Mouse (Mus musculus) left cerebral cortex, adult 11 months (tissue): ENCODE data around the gene Nrcam.

ENCODE experiments used
- DNase-seq: peaks from one replicate; pipeline ENCODE4 v3.0.0; 2022; ENCODE audit warnings: low spot score

The Nrcam gene

DNA sequence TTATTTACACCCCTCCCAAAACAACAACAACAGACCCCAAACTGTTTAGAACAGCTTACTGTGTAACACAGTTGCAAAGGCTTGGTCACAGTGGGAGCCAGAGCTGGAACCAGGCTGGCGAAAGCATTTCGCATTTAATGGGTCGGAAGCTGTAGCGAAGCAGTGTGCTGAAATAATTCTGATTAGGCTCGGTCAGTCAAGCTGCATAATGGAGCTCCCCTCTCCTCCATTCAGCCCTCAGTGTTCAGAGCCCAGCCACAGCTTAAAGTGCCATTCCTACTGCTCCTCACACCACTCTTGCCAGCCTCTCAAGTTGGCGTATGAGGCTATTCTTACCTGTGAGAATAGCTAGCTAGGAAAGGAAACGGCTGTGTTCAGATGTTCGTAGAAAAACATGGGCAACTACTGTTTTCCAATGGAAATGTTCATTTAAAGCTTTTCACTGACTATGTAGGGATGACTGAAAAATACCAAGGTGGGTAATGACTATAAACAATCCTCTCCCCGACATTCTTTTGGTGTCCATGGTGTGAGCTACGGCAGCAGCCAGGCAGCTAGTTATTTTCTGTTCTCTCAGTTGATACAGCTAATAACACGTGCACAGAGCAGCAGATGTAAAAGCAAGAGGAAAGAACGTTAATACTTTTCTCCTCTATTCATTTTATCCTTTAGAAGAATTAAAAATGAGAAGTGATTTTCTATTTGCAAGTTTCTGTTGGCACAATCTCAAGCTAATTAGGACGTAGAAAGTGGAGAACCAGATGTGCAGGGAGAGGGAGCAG lies 108.6 kb downstream of the Nrcam start:
- no peak for DNase-seq

DNA sequence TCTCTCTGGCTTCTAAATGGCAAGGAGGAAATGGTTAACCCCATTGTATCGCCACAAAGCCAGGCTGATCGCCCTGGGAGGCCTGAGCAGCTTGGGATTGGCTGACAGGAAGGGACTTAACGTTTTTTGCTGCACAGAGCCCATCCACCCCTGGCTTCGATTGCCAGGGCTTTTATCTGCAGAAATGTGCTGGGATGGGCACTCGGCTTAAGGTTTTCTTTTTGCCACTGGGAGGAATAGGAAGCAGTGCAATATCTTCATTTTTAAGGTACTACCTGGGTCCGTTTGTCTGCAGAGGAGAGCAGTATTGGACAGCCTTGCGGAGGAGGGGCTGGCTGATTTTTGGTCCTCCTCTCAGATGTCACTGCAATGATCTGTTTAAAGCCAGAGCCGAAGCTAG lies 110.2 kb downstream of the Nrcam start:
- no peak for DNase-seq

DNA sequence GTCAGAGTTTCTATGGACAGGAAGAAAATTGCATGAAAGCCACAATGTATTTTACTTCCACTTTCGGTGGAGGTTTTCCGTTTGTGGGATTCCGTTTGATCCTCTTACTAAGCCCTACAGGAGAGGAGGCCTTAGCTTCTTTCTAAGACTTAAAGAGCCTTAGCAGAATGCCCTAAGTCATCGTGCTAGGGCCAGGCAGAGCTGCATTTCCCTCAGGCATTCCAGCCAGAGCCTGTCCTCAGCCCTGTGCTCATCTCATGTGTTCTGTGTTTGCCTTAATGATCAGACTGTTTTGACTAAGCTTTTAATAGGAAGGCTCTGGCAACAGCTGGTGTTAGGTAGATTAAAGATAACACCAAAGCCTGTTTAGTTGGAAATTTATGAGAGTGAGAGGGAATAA lies 111.5 kb downstream of the Nrcam start:
- no peak for DNase-seq

DNA sequence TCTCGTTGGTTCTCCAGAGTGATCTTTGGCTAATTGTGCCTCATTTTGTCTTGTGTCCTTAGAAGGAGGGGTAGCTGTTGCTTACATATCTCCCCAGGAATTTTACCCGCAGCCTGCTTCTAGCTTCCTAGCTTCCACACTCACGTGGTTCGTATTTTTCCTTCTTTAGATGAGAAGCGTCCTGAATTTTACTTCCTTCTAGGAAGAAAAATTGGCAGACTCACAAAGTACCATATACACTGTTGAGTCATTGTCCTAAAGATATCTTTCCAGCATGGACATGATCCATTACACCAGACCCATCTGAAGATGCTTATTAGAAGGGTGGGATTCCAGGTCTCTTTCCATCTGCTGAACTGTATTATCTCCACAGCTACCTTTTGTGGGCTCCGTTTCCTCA lies 122.2 kb downstream of the Nrcam start:
- DNase-seq, result no peak

DNA sequence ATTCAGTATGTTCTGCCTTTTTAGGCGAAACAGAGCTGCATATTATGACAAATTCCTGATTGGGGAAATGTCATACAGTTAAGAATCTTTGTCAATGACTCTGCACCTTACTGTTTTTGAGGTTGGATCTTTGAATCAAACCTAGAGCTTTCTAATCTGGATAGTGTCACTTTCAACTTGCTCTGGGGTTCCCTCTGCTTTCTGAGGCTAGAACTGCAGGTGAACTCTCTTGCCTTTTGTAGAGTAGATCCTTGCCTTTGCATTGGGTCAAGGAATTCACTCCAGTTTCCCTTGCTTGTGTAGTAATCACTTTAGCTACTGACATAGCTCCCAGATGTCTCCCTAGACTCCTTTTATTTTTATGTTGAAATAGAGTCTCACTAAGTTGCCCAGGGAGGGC lies 123.1 kb downstream of the Nrcam start:
- no peak for DNase-seq

DNA sequence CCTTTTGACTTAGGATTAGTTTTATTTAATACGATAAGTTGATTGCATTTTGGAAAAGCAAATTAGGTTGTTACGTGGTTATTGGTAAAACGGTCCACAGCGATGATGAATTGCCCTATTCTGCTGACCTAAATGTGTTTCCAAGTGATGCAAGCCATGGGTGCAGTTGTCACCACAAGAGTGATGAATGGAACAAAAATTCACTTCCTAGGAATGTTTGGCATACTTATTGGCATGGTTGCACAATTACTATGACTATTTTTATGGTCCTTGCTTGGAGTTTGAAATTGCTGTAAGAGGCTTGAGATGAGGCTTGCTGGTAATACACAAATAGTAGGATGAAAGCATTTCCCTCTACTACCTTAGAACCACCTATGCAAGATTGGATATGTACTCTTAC lies 125.1 kb downstream of the Nrcam start:
- no peak for DNase-seq

DNA sequence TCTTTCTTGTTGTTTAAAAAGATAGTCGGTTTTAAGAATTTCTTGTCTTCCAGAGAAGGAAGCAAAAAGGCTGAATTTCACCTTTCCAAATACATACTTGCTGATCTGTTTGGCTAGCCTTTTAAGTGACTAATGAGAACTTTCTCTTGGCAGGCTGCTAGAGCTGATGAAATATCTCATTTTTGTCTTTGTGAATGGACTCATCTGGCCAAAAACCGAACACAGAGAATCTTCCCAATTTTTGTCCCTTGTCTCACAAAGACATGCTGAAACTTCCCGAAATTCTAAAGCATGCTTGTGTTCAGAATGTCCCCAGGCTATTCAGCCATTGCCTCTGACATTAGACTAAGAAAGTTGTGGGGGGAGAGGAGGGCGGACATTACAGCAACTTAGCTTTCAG lies 129.3 kb downstream of the Nrcam start:
- DNase-seq, result no peak

DNA sequence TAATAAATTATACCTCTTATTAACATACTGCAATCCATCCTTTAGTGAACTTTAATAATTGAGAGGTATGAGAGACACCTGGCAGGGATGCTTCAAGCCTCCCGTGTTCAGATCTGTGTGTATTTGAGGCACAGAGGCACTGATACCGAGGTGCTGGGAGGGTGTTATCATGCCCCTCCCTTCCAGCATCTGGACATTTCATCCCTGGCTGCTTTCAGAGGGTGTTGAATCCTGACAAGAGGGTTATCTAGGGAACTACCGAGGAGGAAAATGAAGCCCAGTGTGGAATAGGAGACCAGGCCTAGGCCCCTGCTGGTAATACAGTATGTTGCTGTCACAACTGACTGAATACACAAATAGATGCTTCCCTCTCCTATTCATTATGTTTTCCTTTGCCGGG lies 133.8 kb downstream of the Nrcam start:
- no peak for DNase-seq

DNA sequence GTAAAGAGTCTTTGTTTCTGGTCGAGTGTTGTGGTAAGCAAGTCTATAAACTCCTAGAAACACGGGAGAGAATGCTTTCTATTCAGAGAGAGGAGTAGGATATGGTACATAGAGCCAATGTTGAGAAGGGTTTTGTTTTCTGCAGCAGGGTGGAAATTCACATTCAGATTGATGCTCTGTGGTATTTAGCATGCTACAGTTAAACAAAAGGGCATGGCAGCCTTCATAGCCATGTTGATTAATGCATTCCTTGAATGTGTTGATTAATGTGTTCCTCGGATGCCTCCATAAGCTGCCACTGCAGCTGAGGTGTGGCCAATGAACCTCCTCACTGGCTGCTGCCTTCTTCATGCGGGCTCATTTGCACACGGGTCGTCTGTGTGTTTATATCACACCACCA lies 134.3 kb downstream of the Nrcam start:
- no peak for DNase-seq

DNA sequence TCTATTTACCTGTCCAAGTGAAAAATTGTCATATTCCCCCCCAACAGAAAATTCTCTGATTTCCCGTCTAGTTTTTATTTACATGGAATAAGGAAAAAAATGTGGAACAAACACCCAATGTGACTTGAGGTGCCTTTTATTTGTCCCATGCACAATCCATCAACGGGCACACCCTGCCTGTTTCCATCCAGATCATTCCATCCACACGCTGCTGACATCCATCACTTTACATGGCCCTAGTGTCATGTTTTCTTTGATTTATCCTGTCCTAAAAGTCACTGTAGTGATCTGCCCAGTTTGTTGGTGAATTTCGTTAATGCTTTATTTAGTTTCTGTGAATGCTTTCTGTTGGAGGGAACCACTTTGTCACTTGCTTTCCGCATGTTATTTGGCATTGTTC lies 142.4 kb downstream of the Nrcam start:
- DNase-seq, result no peak

DNA sequence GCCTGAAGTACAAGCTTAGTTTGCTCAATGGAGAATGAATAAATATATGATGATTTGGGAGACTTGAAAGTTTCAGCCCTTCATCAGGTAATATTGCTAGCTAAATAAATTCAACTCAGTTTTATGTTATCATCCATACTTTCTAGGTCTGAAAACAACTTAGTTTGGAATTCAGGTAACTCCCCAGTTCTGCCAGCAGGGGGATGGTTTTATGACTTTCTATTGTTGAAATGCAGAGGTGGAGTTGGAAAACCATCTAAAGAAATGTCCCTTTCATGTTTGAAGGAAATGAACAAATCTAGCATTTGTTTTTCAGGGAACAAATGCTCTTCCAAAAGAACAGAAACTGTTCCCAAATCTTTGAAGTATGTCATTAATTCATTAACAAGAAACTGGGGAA lies 146.7 kb downstream of the Nrcam start:
- no peak for DNase-seq

DNA sequence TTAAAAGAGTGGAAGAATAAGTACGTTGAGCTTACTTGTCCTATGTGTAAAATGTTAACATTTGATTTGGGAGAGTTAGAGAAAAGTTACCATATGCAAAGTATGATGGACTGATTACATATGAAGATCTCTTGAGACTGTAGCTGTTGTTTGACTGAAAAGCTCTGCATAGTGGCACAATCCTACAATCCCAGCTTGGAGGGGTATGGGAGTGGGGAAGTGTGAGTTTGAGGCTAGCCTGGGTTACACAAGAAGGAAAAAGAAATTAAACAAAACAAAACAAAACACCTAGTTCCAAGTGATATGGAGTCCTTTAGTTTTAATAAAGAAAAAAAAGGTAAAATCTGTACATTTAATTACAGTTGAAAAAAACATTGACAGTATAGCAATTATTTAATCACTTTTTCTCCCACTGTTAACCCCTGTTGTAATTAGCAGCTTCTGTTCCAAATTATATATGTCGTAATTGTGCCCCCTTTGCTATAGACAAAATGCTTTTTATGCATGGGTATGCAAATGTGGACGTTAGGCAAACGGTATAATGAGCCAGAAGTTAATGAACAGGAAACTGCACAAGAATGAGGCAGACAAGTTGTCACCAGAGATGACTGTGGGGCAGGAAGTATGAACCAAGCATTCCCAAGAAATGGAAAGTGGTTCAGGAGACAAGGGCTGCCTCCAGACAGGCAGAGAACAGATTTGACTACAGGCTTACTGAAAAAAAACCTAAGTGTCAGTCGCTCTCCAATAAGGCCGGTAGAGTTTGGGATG lies 150.8 kb downstream of the Nrcam start:
- DNase-seq, result no peak

DNA sequence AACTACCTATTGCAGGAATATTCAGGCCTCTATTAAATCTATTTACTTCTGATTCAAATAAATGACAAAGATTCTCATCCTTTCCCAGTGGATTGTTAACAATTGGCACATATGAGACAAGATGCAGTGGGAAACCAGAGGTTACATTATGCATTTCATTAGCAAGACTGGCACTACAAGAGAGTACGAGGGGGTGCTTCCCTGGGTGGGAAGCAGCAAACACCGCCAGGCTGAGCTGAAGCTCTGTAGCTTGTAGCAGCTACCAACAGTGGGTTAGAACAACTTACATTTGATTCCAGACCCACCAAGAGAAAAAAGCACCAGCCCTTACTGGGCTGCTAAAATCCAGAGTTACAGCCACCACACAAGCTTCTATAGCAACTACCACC lies 151.3 kb downstream of the Nrcam start:
- DNase-seq, result no peak

DNA sequence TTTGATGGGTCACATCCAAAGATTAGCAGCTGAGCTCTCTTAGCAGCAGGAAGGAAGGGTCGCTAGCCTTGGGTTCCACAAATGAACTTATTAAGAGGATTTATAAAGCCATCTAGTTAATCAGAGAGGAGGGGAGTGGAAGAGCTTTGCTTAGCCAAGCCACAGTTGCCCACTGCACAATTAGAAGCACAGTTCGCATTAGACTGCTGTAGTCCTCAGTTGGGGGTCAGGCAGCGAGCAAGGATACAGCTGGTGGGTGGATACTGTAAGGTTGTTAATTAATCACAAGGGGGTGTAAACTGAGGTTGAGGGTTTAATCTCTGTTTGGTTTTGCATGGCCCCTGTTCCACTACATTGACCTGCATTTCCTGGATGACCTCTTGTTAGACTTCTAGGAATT lies 152.7 kb downstream of the Nrcam start:
- no peak for DNase-seq

DNA sequence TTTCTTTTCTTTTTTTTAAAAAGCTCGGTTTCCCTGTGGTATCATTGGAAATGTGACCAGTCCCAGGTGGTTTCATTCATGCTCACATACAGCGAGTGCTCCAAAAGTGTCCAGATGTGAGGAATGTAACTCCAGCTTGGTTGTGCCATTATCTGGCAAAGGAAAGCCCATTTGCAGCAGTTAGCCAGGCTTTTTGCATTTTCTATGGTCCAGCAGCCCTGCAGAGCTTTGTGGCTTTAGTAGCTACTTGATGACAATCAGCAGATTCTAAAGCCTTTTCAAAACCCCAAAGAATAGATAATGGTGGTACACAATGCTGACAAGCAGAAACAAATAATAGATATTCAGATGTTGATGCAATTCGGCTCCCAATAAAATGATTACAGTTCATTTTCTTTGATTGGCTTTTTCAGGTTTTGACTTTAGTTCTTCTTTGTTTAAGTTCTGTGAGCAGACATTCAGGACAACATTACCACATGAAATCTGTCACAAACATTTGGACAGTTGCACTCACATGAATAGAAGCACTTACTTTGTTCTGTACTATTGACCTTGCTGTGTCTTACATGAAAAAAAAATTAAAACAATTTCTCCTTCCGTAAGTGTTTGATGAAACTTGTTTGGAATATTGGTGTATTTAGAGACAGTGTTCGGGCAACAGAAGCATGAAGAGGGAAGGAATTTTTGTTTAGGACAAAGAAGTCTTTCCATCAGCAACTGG lies 164.2 kb downstream of the Nrcam start:
- no peak for DNase-seq

DNA sequence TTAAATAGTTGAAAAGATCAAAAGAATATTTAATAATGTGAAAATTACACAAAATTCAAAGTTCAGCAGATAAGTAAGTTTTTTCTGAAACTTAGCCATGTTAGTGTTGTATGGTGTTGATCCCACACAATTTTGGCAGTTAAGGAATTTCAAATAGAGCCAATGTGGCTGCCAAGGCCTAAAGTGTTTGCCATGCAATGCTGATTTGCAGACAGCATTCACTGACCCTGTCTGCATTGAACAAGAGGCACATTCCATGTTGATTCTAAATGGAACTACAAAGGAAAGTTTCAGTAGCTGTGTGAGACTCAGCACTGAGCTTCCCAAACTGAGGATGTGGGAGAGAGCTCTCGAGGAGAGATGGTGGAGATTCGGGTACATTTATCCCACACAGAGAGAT lies 169.1 kb downstream of the Nrcam start:
- DNase-seq, result no peak

DNA sequence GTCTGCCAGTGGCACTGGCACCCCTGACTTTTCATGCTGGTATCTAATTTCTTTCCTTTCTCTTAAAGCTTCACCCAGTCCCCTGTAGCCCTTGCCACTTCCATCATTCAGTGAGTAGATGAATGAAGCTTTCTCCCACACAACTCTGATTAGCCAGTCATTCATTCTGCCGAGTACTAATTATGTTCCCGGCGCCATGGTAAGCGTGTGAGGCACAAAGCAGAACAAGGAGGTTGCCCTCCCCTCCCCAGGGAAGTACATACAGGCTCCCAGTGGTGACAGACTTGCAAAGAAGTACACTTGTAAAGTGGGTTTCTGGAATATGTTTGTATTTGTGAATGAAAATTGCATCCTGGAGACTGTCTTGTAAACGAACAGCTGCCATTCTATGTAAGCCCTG lies 170.2 kb downstream of the Nrcam start:
- DNase-seq, result no peak

DNA sequence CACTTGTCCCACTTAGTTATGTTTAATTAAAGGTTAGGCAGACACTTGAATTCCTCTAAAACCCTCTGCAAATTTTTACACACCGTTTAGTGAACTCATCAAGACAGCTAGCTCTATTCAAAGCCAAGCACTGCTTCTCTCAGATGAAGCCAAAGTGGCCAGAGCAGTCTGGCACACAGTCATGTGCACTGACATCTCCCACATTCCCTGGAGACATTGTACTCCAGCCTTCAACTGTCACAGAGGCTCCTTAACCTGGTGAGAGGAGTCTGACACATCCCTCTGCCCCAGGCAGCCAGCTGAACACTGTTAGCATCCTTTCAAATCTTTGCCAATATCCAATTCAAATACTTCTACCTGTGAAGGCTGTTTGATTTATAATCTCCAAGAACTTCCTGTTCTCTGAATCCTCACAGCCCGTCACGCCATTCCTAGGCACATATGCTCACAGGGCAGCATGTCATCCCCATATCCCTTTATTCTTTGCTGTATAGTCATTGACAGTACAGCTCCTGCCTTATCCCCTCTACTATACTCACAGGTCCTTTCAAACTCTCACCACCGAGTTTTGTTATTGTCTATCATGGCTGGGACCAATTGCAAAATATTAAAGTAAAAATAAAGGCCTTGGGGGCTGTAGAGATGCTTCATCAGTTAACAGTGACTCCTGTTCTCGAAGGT lies 173.3 kb downstream of the Nrcam start:
- DNase-seq, result no peak

DNA sequence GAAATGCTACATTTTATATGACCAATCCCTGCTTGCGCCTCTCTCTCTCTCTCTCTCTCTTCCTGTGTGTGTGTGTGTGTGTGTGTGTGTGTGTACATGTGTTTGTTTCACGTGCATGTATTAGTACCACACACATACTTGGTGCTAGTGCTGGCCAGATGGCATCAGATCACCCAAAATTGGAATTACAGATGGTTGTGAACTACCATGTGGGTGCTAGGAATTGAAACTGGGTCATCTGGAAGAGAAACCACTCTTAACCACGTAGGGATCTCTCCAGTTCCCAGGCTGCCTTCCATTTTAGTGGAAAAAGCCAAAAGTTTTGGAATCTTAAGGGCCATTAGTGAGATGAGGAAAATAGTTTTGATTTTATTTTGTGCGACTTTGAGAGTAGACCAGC lies 175.1 kb downstream of the Nrcam start:
- DNase-seq, result no peak

DNA sequence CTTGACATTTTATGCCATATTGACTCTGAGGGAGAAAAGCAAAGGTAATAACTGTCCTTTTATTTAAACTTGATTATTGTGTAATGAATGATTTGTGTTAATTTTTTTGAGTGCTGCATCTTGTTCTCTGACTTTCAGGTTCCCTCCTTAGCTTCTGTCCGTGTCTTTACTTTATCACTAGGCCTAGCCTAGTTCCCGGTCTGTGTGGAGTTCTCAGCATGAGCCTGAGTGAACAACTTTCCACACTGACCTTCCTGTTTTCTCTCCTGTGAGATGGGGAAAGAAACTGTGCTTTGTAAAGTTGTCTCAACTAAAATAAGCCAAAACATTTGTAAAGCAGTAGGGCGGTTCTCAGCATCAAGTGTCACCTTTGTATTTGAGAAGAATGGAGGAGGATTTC lies 179.9 kb downstream of the Nrcam start:
- no peak for DNase-seq

DNA sequence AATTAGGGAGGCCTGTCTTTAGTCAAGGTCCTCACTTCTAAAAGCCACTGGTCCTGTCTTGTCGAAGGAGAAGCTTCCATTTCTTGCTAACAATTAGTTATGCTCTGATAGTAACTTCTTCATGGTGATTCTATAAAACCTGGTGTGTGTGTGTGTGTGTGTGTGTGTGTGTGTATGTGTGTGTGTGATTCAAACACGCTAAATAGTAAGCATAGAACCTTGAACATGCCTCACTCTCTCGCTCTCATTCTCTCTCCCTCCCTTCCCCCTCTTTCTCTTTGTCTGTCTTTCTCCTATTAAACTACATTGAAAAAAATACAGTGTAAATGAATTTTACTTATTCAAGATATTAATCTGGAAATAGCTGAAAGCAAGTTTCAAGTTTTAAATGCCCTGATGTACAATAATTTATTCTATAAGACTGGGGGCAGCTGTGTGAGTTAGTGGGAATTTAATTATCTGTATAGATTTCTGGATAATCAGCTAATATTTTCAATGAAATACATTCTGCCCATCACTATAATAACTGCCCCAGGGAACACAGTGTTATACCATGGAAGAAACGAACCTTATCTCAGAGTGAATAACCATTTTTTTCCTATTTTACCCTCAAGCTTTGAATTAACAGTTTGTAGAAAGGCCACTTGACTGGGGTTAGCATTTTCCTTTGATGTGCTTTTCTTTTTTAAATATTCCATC lies 180.9 kb downstream of the Nrcam start:
- no peak for DNase-seq

DNA sequence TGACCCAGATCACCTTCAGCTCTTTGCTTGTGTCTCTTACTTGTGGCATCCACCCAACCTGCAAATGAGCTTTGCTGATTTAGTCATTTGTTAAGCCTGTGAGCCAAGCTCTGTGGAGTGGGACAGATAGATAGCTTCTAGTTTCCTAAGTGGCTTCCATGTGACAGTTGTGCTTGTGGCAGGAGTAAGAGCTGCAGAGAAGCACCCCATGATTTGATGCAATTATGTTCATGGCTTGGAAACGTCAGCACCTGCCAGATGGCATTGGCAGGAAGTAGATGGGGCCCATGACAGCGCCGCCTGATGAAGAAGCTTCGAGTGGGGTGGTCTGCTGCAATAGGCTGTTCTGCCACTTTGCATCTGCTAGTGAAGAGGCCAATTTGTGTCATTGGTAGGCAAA lies 186.4 kb downstream of the Nrcam start:
- DNase-seq, result no peak
